Mouse (Mus musculus) stomach, postnatal 0 days (tissue): ENCODE data around the gene Dusp9. TPM values are rescaled to one million over a fixed set of nuclear protein-coding genes. Genes with fewer than 3 reads are reported as not detected.

Experiments used
- ATAC-seq: fragments of 200-750 bp; cut with Nextera tagmentation; 2 replicates; pipeline ENCODE4 v1.8.0; 2017; ENCODE audit not compliant: low FRiP score, low TSS enrichment
- DNase-seq: peaks from one replicate; pipeline ENCODE4 v3.0.0-alpha.2; 2016; ENCODE audit warnings: low spot score
- H3K27ac ChIP-seq: fragments of 300-500 bp; sonication (generic); replicated peaks from 2 replicates; pipeline ENCODE4 v1.5.1; 2014; ENCODE audit warnings: mild to moderate bottlenecking, control low read depth
- H3K27me3 ChIP-seq: fragments of 300-500 bp; sonication (generic); 2 replicates; pipeline ENCODE4 v1.6.1; 2014; ENCODE audit warnings: low read length; ENCODE audit not compliant: control insufficient read depth, insufficient read depth
- H3K36me3 ChIP-seq: fragments of 300-500 bp; sonication (generic); 2 replicates; pipeline ENCODE4 v1.6.1; 2014; ENCODE audit warnings: low read length, mixed read lengths; ENCODE audit not compliant: control insufficient read depth, insufficient read depth
- H3K4me1 ChIP-seq: fragments of 300-500 bp; sonication (generic); replicated peaks from 2 replicates; pipeline ENCODE4 v1.6.1; 2014; ENCODE audit warnings: antibody characterized with exemption; ENCODE audit not compliant: control insufficient read depth, insufficient read depth
- H3K4me2 ChIP-seq: fragments of 300-500 bp; sonication (generic); replicated peaks from 2 replicates; pipeline ENCODE4 v1.6.1; 2014; ENCODE audit warnings: low read depth, mild to moderate bottlenecking, control low read depth, moderate library complexity
- H3K4me3 ChIP-seq: fragments of 300-500 bp; sonication (generic); 2 replicates; pipeline ENCODE4 v1.5.1; 2014; ENCODE audit warnings: low read depth, low read length, control low read depth
- H3K9ac ChIP-seq: fragments of 300-500 bp; sonication (generic); 2 replicates; pipeline ENCODE4 v1.6.1; 2014; ENCODE audit warnings: mild to moderate bottlenecking, low read length, control low read depth, mixed read lengths
- H3K9me3 ChIP-seq: fragments of 300-500 bp; sonication (generic); 2 replicates; pipeline ENCODE4 v1.6.1; 2016; ENCODE audit warnings: low read length; ENCODE audit not compliant: control insufficient read depth
- CTCF ChIP-seq: IDR thresholded peaks from 2 replicates; pipeline ENCODE4 v1.5.1; 2016; ENCODE audit warnings: antibody characterized with exemption, low read depth, mild to moderate bottlenecking, moderate library complexity
- EP300 ChIP-seq: optimal IDR thresholded peaks from 2 replicates; pipeline ENCODE3; 2016; ENCODE audit warnings: antibody characterized with exemption
- WGBS: fragments of 180-500 bp; shearing (Covaris S2); extraction: QIAGEN DNeasy Blood & Tissue Kit; methylation state at CpG from one replicate; pipeline ENCODE4 v1.1.7; 2014; 5-methylcytosine and 5-hydroxymethylcytosine counted together
- polyA plus RNA-seq: library from polyadenylated mRNA; unstranded; fragments of >200 nt; fragmentation: Nextera tagmentation; extraction: Ambion mirVana; gene quantifications from 2 replicates; pipeline ENCODE4 v1.2.1, GENCODE M21; 2015

The Dusp9 gene
- polyA plus RNA-seq, 1 experiment from 2014 or later = 8.9 TPM

DNA sequence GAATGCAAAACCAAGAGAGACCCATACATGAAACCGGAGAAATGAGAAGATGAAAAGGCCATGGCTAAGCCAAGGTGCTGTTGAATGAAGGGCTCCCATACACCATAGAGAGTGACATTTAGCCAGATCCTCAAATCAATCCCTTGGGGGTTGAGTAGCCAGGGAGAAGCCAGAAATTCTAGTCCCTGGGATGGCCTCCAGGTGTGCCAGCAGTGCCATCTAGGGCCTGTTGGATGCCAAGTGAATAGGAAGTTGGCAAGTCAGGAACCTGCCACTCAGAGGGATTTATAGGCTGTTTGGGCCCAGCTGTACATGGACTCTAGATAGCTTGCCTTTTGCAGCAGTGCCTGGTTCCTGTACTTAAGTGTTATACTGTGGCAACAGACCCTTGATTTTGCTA lies 23.3 kb upstream of the Dusp9 start:
- no peaks in the 10 kb centered on the region for H3K4me1 ChIP-seq
- DNase-seq (no peak), ATAC-seq (no peak)
- H3K4me2 ChIP-seq = no peak overlapping the region
- no peak for TF ChIP-seq EP300
- peak; percentile 36 for TF ChIP-seq CTCF
- H3K36me3 ChIP-seq = no peaks in the 10 kb centered on the region
- 92% methylated on average over 1 of the region's 1 CpGs for WGBS
- H3K27me3 ChIP-seq = no peaks in the 10 kb centered on the region
- H3K27ac ChIP-seq = no peak overlapping the region
- H3K9ac ChIP-seq = no peak overlapping the region
- H3K4me3 ChIP-seq = no peak overlapping the region
- no peaks in the 10 kb centered on the region for H3K9me3 ChIP-seq

DNA sequence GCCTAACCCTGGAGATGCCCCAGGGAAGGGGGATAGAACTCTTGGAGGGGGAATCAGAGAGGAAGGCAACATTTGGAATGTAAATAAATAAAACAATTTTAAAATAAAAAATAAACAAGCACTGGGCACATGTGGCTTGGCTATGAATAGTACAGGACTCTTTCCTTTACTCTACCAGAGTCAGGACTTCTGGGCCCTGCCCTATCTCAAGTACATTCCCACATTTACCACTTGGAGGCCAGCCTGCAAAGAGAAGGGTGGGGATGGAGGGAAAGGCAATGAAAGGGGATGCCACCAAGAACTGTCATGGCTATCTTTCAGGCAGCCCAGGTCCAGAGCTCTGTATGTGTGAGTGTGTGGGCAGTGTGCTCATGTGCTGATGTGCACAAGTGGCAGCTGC lies 19.8 kb upstream of the Dusp9 start:
- H3K9me3 ChIP-seq = no peaks in the 10 kb centered on the region
- ATAC-seq (peak; percentile 58; the same call in 1 of the 2 replicates), DNase-seq (no peak)
- no peak overlapping the region for H3K27ac ChIP-seq
- no peaks in the 10 kb centered on the region for H3K4me1 ChIP-seq
- H3K27me3 ChIP-seq = no peaks in the 10 kb centered on the region
- no peak overlapping the region for H3K4me2 ChIP-seq
- no peak overlapping the region for H3K4me3 ChIP-seq
- no peak overlapping the region for H3K9ac ChIP-seq
- H3K36me3 ChIP-seq = no peaks in the 10 kb centered on the region
- TF ChIP-seq EP300 = no peak
- no peak for TF ChIP-seq CTCF

DNA sequence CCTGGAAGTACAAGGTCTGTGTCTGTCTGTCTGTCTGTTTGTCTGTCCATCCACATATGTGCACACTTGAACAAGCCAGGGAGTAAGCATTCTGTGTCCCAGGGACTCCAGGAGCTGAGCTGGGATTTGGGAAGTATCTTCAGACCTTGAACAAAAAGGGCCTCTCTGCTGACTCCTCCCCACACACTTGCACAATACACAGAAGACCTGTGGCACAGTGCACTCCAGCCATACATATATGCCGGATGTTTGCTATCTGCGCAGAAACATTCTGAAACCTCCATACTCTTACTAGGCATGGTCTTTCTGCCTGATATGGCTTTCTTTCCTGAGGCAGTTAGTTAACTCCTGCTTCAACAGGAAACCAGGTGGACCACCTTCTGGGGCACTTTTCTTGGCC lies 19.3 kb upstream of the Dusp9 start:
- H3K4me1 ChIP-seq = no peaks in the 10 kb centered on the region
- DNase-seq (peak; percentile 38), ATAC-seq (peak; percentile 82)
- no peak overlapping the region for H3K9ac ChIP-seq
- H3K9me3 ChIP-seq = no peaks in the 10 kb centered on the region
- no peak overlapping the region for H3K27ac ChIP-seq
- no peak for TF ChIP-seq EP300
- TF ChIP-seq CTCF = no peak
- no peaks in the 10 kb centered on the region for H3K27me3 ChIP-seq
- no peak overlapping the region for H3K4me2 ChIP-seq
- H3K36me3 ChIP-seq = no peaks in the 10 kb centered on the region
- no peak overlapping the region for H3K4me3 ChIP-seq
- 67% methylated on average over 2 of the region's 2 CpGs for WGBS

DNA sequence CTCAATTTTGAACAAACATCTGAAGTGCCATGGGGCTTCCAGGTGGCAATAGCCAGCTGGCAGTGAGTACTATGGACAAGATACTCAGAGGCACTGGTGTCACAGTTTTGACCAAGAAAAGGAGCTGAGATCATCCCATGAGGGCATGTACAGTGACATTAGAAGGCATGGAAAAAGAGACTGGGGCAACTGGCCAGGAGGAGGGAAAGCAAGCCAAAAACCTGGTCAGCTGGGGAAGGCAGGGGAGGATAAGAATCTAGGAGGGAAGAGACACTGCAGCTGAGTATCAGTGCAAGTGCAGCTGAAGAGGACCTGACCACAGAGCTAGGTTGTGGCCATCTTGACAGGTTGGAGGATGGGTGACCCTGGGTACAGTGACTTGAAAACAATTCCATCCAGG lies 12.2 kb upstream of the Dusp9 start:
- no peaks in the 10 kb centered on the region for H3K9me3 ChIP-seq
- TF ChIP-seq CTCF (no peak), EP300 (no peak)
- no peak for DNase-seq
- H3K4me1 ChIP-seq = no peaks in the 10 kb centered on the region
- H3K27ac ChIP-seq = no peak overlapping the region
- no peak overlapping the region for H3K9ac ChIP-seq
- H3K36me3 ChIP-seq = no peaks in the 10 kb centered on the region
- ATAC-seq = no peak
- H3K27me3 ChIP-seq = no peaks in the 10 kb centered on the region
- no peak overlapping the region for H3K4me3 ChIP-seq
- H3K4me2 ChIP-seq = no peak overlapping the region

DNA sequence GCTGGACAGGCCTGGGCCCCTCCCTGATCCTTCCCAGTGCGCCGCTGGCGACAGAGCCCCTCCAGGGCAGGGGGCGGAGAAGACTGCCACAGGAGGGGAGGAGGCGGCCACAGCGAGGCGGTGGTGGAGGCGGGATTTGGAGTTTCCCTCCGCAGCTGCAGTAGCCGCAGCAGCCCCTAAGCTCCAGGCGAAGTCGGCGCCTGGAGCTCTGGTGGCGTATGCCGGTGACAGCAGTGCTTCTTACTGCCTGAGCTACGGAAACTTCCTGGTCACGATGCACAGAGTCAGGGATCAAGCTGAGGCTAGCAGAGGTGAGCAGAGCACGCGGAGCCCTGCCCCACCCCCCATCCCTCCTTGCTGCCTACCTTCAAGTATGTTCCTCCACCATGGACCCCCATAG lies 3.8 kb upstream of the Dusp9 start:
- TF ChIP-seq CTCF (no peak), EP300 (no peak)

DNA sequence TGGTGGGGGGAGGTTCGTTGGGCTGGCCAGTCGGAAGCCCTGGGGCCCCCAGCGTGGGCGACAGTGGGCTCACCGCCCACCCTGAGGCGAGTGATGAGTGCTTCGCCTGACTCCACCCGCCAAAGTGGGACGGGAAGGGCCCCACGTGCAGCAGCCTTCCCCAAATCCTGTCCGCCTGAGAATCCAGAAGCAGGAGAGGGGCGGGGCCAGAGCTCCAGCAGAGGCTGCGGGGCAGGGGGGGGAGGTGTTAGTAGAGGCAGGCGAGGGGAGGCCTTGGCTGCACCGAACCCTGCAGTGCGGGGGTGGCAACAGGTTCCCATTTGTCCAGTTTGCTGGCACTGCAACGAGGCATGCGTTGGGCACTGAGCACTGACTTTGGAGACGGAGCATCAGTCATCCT lies 1.8 kb upstream of the Dusp9 start:
- ATAC-seq = no peak
- no peak for DNase-seq
- 8% methylated on average over 16 of the region's 19 CpGs for WGBS
- Histone ChIP-seq H3K27me3 (no peaks in the 10 kb centered on the region), H3K4me3 (peak overlapping the region; percentile 10; the same call in 1 of the 2 replicates), H3K9me3 (no peaks in the 10 kb centered on the region), H3K36me3 (no peaks in the 10 kb centered on the region), H3K4me1 (no peaks in the 10 kb centered on the region), H3K4me2 (peak overlapping the region; percentile 50), H3K9ac (no peak overlapping the region), H3K27ac (no peak overlapping the region)
- no peak for TF ChIP-seq EP300
- no peak for TF ChIP-seq CTCF

More for the DNA sequence above, 3.8 kb upstream of the Dusp9 start:
- H3K36me3 ChIP-seq = no peaks in the 10 kb centered on the region
- no peaks in the 10 kb centered on the region for H3K9me3 ChIP-seq
- no peaks in the 10 kb centered on the region for H3K27me3 ChIP-seq
- DNase-seq = peak; percentile 22
- 16% methylated on average over 18 of the region's 19 CpGs for WGBS
- H3K4me2 ChIP-seq = no peak overlapping the region
- no peaks in the 10 kb centered on the region for H3K4me1 ChIP-seq
- no peak overlapping the region for H3K9ac ChIP-seq
- no peak for ATAC-seq
- H3K27ac ChIP-seq = no peak overlapping the region
- H3K4me3 ChIP-seq = no peak overlapping the region
